Mouse (Mus musculus) liver, embryonic 11.5 days (tissue): Measurements from ENCODE around the gene Myadm. TPM values are rescaled to one million over a fixed set of nuclear protein-coding genes. Genes with fewer than 3 reads are reported as not detected.

ENCODE experiments used
- ATAC-seq: fragments of 200-750 bp; cut with Nextera tagmentation; replicated peaks from 2 replicates; pipeline ENCODE4 v1.8.0; 2017; ENCODE audit warnings: moderate number of reproducible peaks, mild to moderate bottlenecking, moderate TSS enrichment, moderate library complexity; ENCODE audit not compliant: low FRiP score
- DNase-seq: peaks from one replicate; pipeline ENCODE4 v3.0.0-alpha.2; 2017; ENCODE audit warnings: low spot score
- H3K27ac ChIP-seq: fragments of 300-500 bp; sonication (generic); 2 replicates; pipeline ENCODE4 v1.5.1; 2014; ENCODE audit warnings: mild to moderate bottlenecking, low read depth, low read length, control low read depth
- H3K27me3 ChIP-seq: fragments of 300-500 bp; sonication (generic); replicated peaks from 2 replicates; pipeline ENCODE4 v1.6.1; 2014; ENCODE audit warnings: low read length, mixed read lengths; ENCODE audit not compliant: control insufficient read depth, insufficient read depth
- H3K36me3 ChIP-seq: fragments of 300-500 bp; sonication (generic); 2 replicates; pipeline ENCODE4 v1.6.1; 2014; ENCODE audit warnings: mild to moderate bottlenecking, low read length, moderate library complexity, mixed read lengths; ENCODE audit not compliant: control insufficient read depth, insufficient read depth
- H3K4me1 ChIP-seq: fragments of 300-500 bp; sonication (generic); replicated peaks from 2 replicates; pipeline ENCODE4 v1.6.1; 2014; ENCODE audit warnings: low read length, mixed read lengths; ENCODE audit not compliant: control insufficient read depth, insufficient read depth
- H3K4me2 ChIP-seq: fragments of 300-500 bp; sonication (generic); 2 replicates; pipeline ENCODE4 v1.6.1; 2014; ENCODE audit warnings: mild to moderate bottlenecking, control low read depth, moderate library complexity
- H3K4me3 ChIP-seq: fragments of 300-500 bp; sonication (generic); 2 replicates; pipeline ENCODE4 v1.5.1; 2014; ENCODE audit warnings: low read depth, low read length, control low read depth
- H3K9ac ChIP-seq: fragments of 300-500 bp; sonication (generic); 2 replicates; pipeline ENCODE4 v1.6.1; 2014; ENCODE audit warnings: low read depth, low read length, control low read depth
- H3K9me3 ChIP-seq: fragments of 300-500 bp; sonication (generic); 2 replicates; pipeline ENCODE4 v1.6.1; 2016; ENCODE audit warnings: low read length, inconsistent platforms, mixed read lengths; ENCODE audit not compliant: control insufficient read depth
- WGBS: fragments of 180-500 bp; shearing (Covaris S2); extraction: QIAGEN DNeasy Blood & Tissue Kit; methylation state at CpG from one replicate; pipeline ENCODE4 v1.1.7; 2014; 5-methylcytosine and 5-hydroxymethylcytosine counted together
- polyA plus RNA-seq: library from polyadenylated mRNA; unstranded; fragments of >200 nt; fragmentation: Nextera tagmentation; extraction: Ambion mirVana; gene quantifications from 2 replicates; pipeline ENCODE4 v1.2.1, GENCODE M21; 2014

Myadm gene
- polyA plus RNA-seq, 1 experiment from 2014 or later, result 31.3 TPM

GRCm38 (mm10) chr7:3317704-3318103 lies 28.8 kb downstream of the Myadm start:
- WGBS, result 47% methylated on average over 4 of the region's 4 CpGs
- no peak for ATAC-seq
- H3K9ac ChIP-seq, result no peak overlapping the region
- no peak overlapping the region for H3K4me3 ChIP-seq
- H3K4me1 ChIP-seq, result no peaks in the 10 kb centered on the region
- no peaks in the 10 kb centered on the region for H3K9me3 ChIP-seq
- no peaks in the 10 kb centered on the region for H3K36me3 ChIP-seq
- H3K27me3 ChIP-seq, result no peaks in the 10 kb centered on the region
- no peak overlapping the region for H3K27ac ChIP-seq
- no peak overlapping the region for H3K4me2 ChIP-seq
- DNase-seq, result no peak

- H3K4me2 ChIP-seq, result no peak overlapping the region
- no peaks in the 10 kb centered on the region for H3K4me1 ChIP-seq
- no peak overlapping the region for H3K27ac ChIP-seq
- H3K9ac ChIP-seq, result no peak overlapping the region
- DNase-seq (no peak), ATAC-seq (no peak)
- H3K27me3 ChIP-seq, result no peaks in the 10 kb centered on the region
- H3K4me3 ChIP-seq, result no peak overlapping the region
- WGBS, result 64% methylated on average over 3 of the region's 3 CpGs
- H3K9me3 ChIP-seq, result no peaks in the 10 kb centered on the region
- H3K36me3 ChIP-seq, result no peaks in the 10 kb centered on the region
These were observed 32.0 kb downstream of the Myadm start for GRCm38 (mm10) chr7:3320856-3321255.

- ATAC-seq, result no peak
- H3K27me3 ChIP-seq, result no peaks in the 10 kb centered on the region
- no peak overlapping the region for H3K4me3 ChIP-seq
- no peak overlapping the region for H3K4me2 ChIP-seq
- DNase-seq, result no peak
- WGBS, result 79% methylated on average over 1 of the region's 1 CpGs
- no peaks in the 10 kb centered on the region for H3K9me3 ChIP-seq
- H3K36me3 ChIP-seq, result no peaks in the 10 kb centered on the region
- no peak overlapping the region for H3K9ac ChIP-seq
- no peaks in the 10 kb centered on the region for H3K4me1 ChIP-seq
- no peak overlapping the region for H3K27ac ChIP-seq
These were observed 34.9 kb downstream of the Myadm start for GRCm38 (mm10) chr7:3323826-3324225.

- no peak overlapping the region for H3K4me2 ChIP-seq
- H3K27ac ChIP-seq, result no peak overlapping the region
- H3K4me3 ChIP-seq, result no peak overlapping the region
- ATAC-seq (no peak), DNase-seq (no peak)
- no peaks in the 10 kb centered on the region for H3K9me3 ChIP-seq
- 61% methylated on average over 4 of the region's 4 CpGs for WGBS
- peaks cover 32% of the 10 kb centered on the region for H3K27me3 ChIP-seq
- no peaks in the 10 kb centered on the region for H3K4me1 ChIP-seq
- no peak overlapping the region for H3K9ac ChIP-seq
- no peaks in the 10 kb centered on the region for H3K36me3 ChIP-seq
These were observed 39.1 kb downstream of the Myadm start for GRCm38 (mm10) chr7:3327961-3328360.

- H3K4me1 ChIP-seq, result no peaks in the 10 kb centered on the region
- no peak overlapping the region for H3K27ac ChIP-seq
- 15% methylated on average over 31 of the region's 31 CpGs for WGBS
- H3K4me2 ChIP-seq, result no peak overlapping the region
- no peak overlapping the region for H3K4me3 ChIP-seq
- DNase-seq, result peak; percentile 59
- no peaks in the 10 kb centered on the region for H3K9me3 ChIP-seq
- H3K36me3 ChIP-seq, result no peaks in the 10 kb centered on the region
- peak; percentile 53; the same call in 1 of the 2 replicates for ATAC-seq
- H3K27me3 ChIP-seq, result peaks cover 46% of the 10 kb centered on the region
- no peak overlapping the region for H3K9ac ChIP-seq
These were observed 41.1 kb downstream of the Myadm start for GRCm38 (mm10) chr7:3329776-3330546.

GRCm38 (mm10) chr7:3331171-3331570 lies 42.3 kb downstream of the Myadm start:
- Histone ChIP-seq H3K27ac (no peak overlapping the region), H3K27me3 (peaks cover 46% of the 10 kb centered on the region), H3K9me3 (no peaks in the 10 kb centered on the region), H3K4me1 (no peaks in the 10 kb centered on the region), H3K4me3 (no peak overlapping the region), H3K36me3 (no peaks in the 10 kb centered on the region), H3K4me2 (peak overlapping the region; percentile 56), H3K9ac (no peak overlapping the region)
- 49% methylated on average over 6 of the region's 6 CpGs for WGBS
- ATAC-seq (no peak), DNase-seq (no peak)

- 3% methylated on average over 27 of the region's 27 CpGs for WGBS
- no peak overlapping the region for H3K27ac ChIP-seq
- H3K4me2 ChIP-seq, result peak overlapping the region; percentile 56
- ATAC-seq, result peak; percentile 69
- H3K27me3 ChIP-seq, result peaks cover 46% of the 10 kb centered on the region
- H3K36me3 ChIP-seq, result no peaks in the 10 kb centered on the region
- H3K4me3 ChIP-seq, result peak overlapping the region; percentile 29
- H3K9ac ChIP-seq, result no peak overlapping the region
- no peaks in the 10 kb centered on the region for H3K9me3 ChIP-seq
- no peaks in the 10 kb centered on the region for H3K4me1 ChIP-seq
- DNase-seq, result peak; percentile 70
These were observed 42.8 kb downstream of the Myadm start for GRCm38 (mm10) chr7:3331581-3332223.

- H3K9ac ChIP-seq, result no peak overlapping the region
- ATAC-seq (no peak), DNase-seq (no peak)
- no peaks in the 10 kb centered on the region for H3K9me3 ChIP-seq
- no peak overlapping the region; the same call in 1 of the 2 replicates for H3K4me3 ChIP-seq
- peak overlapping the region; percentile 56 for H3K4me2 ChIP-seq
- 2% methylated on average over 4 of the region's 4 CpGs for WGBS
- peaks cover 46% of the 10 kb centered on the region for H3K27me3 ChIP-seq
- H3K4me1 ChIP-seq, result no peaks in the 10 kb centered on the region
- H3K27ac ChIP-seq, result no peak overlapping the region
- no peaks in the 10 kb centered on the region for H3K36me3 ChIP-seq
These were observed 43.3 kb downstream of the Myadm start for GRCm38 (mm10) chr7:3332224-3332615.
